Mouse (Mus musculus) Patski (cell line): ENCODE data around the gene Nt5c3b. TPM values are rescaled to one million over a fixed set of nuclear protein-coding genes. Genes with fewer than 3 reads are reported as not detected.

Source experiments
- ATAC-seq: fragments of 100-300 bp; one replicate; pipeline ENCODE4 v1.8.0; 2021
- CTCF ChIA-PET: fragments of 350-600 bp; sonication (Branson Sonifier 250); formaldehyde crosslinking; loops from one replicate; lab custom pipeline; 2022; ENCODE audit warnings: inconsistent platforms; lab: Charles Lee
- POLR2A ChIA-PET: fragments of 350-600 bp; sonication (Branson Sonifier 250); formaldehyde crosslinking; loops from one replicate; lab custom pipeline; 2022; ENCODE audit warnings: antibody characterized with exemption, inconsistent platforms; lab: Charles Lee
- DNase-seq: peaks from one replicate; pipeline ENCODE4 v3.0.0-alpha.2; 2011; ENCODE audit warnings: low read depth, low spot score
- H3K27me3 ChIP-seq: fragments of 371-371 bp; one replicate; pipeline ENCODE4 v1.5.1; 2021
- CTCF ChIP-seq: fragments of 100-300 bp; IDR thresholded peaks from one replicate; pipeline ENCODE4 v1.5.1; 2021
- in situ Hi-C: fragments of 300-500 bp; cut with MboI; formaldehyde crosslinking; loops from 3 replicates; pipeline ENCODE4 v1.11.1; 2018; ENCODE audit warnings: low pct_unique_long_range_greater_than_20kb, mixed read lengths
- polyA plus RNA-seq: library from polyadenylated mRNA; unstranded; gene quantifications from one replicate; pipeline ENCODE4 v1.2.3, GENCODE M21; 2021

Nt5c3b gene
- polyA plus RNA-seq, 1 experiment from 2014 or later = 59.8 TPM

DNA sequence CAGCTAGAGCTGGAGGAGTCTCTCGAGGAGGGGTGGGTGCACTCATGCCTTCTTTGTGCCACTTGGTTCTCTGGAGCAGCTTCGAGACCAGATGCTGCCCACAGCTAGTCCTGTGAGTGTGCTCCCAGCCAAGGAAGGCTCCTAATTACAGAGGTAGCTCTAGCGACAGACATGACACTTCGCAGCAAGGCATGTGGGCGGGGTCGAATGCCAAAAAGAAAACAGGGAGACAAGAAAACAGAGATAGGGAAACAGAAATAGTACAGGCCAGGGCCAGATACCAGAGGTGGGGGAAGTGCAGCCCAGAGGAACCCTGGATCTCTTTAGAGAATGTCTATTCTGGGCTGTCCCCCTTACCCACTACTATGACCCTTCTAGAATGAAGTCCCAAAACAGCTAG lies 39.4 kb downstream of the Nt5c3b start:
- no peak for DNase-seq
- POLR2A ChIA-PET = no interaction called here
- TF ChIP-seq CTCF = no peak
- no peaks in the 10 kb centered on the region for H3K27me3 ChIP-seq
- CTCF ChIA-PET = interaction anchor here (1.2 kb wide), 1 partner anchor 22 kb away, joined by 3 read pairs; no protein-coding TSS in a partner anchor
- no peak for ATAC-seq
- in situ Hi-C loops = no loop called here

GRCm38 (mm10) chr11:100400842-100401241 lies 40.8 kb downstream of the Nt5c3b start:
- TF ChIP-seq CTCF = no peak
- ATAC-seq = no peak
- no peak for DNase-seq
- no peaks in the 10 kb centered on the region for H3K27me3 ChIP-seq
- CTCF ChIA-PET = interaction anchor here (0.7 to 1.3 kb wide), 2 partner anchors 9 to 74 kb away, joined by 3 read pairs; no protein-coding TSS in a partner anchor
- POLR2A ChIA-PET = no interaction called here
- in situ Hi-C loops = no loop called here

DNA sequence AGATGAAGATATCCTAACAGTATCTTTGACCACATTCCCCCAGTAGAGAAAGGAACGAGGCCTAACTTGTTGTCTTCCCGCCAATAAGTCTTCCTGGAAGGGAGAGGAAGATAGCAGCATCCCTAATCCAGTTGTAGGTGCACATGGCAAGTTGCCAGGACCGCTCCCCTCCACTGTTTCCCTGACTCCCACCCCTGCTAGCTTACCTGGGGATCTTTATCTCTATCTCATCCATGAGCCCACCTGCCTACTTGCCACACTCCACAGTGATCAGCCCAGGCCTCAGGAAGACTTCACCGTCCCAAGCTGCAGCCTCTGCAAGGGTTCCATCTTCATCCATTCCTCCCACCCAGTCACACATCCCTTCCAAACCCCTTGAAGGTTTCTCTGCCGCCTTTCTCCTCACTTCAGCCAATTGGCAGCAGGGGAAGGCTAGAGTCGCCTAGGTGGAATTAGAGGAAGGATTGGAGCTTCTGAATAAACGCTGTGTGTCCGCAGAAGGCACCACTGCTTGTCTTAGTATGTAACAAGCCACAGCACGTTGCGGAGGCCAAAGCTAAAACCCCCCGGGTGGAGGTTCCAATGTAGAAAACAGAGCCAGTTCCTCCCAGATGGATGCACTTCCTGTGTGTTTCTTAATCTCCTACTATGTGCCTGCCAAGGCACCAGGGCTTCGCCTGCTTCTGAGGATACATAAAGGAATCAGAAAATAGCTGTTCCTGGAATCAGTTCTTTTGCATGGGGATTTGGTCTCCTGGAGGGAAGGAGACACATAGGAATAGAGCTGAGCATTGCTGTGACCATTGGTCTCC lies 41.7 kb downstream of the Nt5c3b start:
- H3K27me3 ChIP-seq = no peaks in the 10 kb centered on the region
- ChIA-PET CTCF (interaction anchor here (1.3 kb wide), 1 partner anchor 10 kb away, joined by 3 read pairs; no protein-coding TSS in a partner anchor), POLR2A (no interaction called here)
- DNase-seq (no peak), ATAC-seq (no peak)
- no peak for TF ChIP-seq CTCF
- in situ Hi-C loops = no loop called here

DNA sequence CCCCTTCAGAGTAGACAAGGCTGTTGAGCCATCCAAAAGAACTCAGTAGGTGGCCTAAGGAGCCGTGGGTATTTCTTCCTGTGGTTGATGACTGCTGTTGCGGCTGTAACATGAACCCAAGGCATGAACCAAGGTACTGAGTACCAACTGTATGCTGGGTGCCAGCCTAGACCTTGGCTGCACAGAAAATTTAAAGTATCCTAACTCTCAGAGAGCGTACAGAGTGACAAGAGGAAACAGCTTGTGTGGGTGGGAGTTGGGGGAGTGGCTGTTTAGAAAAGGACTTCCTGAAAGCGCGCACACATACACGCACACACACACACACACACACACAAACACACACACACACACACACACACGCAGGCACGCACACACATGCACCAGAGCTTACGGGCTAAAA lies 42.3 kb downstream of the Nt5c3b start:
- H3K27me3 ChIP-seq = no peaks in the 10 kb centered on the region
- no peak for TF ChIP-seq CTCF
- ATAC-seq = no peak
- DNase-seq = no peak
- in situ Hi-C loops = no loop called here
- CTCF ChIA-PET = no interaction called here
- POLR2A ChIA-PET = no interaction called here

DNA sequence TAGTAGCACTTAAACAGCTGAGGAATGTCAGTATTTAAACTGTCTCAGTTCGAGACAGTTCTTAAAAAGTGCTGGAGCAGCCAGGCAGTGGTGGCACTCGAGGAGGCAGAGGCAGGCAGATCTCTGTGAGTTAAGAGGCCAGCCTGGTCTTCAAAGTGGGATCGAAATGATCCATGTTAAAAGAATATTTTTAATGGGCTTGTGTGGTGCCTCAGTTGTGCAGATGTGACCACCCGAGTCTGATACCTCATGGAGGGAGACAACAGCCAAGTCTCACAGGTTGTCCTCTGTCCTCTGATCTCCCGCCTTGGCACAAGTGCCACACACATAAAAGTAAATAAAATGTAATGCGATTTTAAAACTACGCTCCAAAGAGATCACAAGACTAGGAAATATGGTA lies 43.1 kb downstream of the Nt5c3b start:
- ATAC-seq (no peak), DNase-seq (no peak)
- TF ChIP-seq CTCF = no peak
- POLR2A ChIA-PET = interaction anchor here (0.6 to 1.4 kb wide), 2 partner anchors 27 to 126 kb away, joined by 3 read pairs; no protein-coding TSS in a partner anchor
- no peaks in the 10 kb centered on the region for H3K27me3 ChIP-seq
- in situ Hi-C loops = no loop called here
- CTCF ChIA-PET = no interaction called here

GRCm38 (mm10) chr11:100397600-100398389 lies 43.8 kb downstream of the Nt5c3b start, which contains the start of gene Jup:
Gene Jup, minus strand, starts transcription at chr11:100397763.
- no peak for TF ChIP-seq CTCF
- ATAC-seq (peak; percentile 96), DNase-seq (peak; percentile 94)
- ChIA-PET CTCF (interaction anchor here (0.8 to 4.4 kb wide), 5 partner anchors 10 to 41 kb away, joined by 3 to 14 read pairs (median 6); no protein-coding TSS in a partner anchor), POLR2A (interaction anchor here (0.6 to 1.5 kb wide), 5 partner anchors 10 to 127 kb away, joined by 3 to 6 read pairs (median 3); no protein-coding TSS in a partner anchor)
- in situ Hi-C loops = no loop called here
- no peaks in the 10 kb centered on the region for H3K27me3 ChIP-seq

DNA sequence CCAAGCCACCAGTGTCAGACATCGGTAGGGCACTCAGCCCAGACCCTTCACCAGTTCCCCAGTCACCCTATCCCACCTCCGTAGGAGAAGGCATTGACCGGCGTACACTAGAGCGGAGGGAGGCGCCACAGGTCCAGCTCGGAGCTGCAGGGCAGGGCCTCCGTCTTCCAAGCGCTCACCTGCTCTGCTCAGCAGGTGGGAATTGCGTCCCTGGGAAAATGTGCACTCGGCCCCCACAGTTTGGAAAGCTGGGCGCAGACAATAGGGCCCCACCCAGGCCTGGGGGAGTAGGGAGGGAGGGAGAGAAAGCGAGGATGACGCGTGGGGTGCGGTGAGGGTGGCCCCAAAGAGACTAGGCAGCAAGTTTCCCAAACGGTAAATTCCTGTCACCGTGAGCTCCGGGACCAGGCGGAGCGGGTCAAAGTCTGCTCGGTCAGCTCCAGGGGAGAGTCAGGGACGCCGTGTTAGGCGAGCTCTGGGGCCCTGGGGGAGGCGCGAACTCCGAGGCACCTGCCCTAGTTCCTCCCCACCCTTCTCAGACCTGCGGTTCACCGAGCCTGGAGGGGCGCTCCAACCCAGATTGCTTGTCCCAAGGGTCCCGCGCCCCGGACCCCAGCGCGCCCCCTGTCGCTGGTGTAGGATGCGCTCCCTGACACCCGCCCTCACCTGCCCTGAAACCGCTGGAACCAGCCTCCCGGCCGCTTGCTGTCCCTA lies 44.6 kb downstream of the Nt5c3b start:
- no peak for TF ChIP-seq CTCF
- DNase-seq (no peak), ATAC-seq (no peak)
- CTCF ChIA-PET = interaction anchor here (0.8 to 4.4 kb wide), 7 partner anchors 10 to 40 kb away, joined by 3 to 14 read pairs (median 3); partner anchors contain the start of gene P3h4
- no peaks in the 10 kb centered on the region for H3K27me3 ChIP-seq
- in situ Hi-C loops = no loop called here
- POLR2A ChIA-PET = interaction anchor here (0.9 to 1.5 kb wide), 5 partner anchors 17 to 128 kb away, joined by 3 to 6 read pairs (median 3); no protein-coding TSS in a partner anchor

- peak; percentile 19 for ATAC-seq
These were observed 45.6 kb downstream of the Nt5c3b start for GRCm38 (mm10) chr11:100395861-100396631.

GRCm38 (mm10) chr11:100395200-100395599 lies 46.4 kb downstream of the Nt5c3b start:
- POLR2A ChIA-PET = interaction anchor here (0.6 to 0.7 kb wide), 2 partner anchors 34 to 39 kb away, joined by 3 read pairs; no protein-coding TSS in a partner anchor
- CTCF ChIA-PET = interaction anchor here (1.2 to 4.4 kb wide), 2 partner anchors 9 to 31 kb away, joined by 3 to 14 read pairs; no protein-coding TSS in a partner anchor
- DNase-seq (no peak), ATAC-seq (peak; percentile 29)
- in situ Hi-C loops = no loop called here
- no peaks in the 10 kb centered on the region for H3K27me3 ChIP-seq
- no peak for TF ChIP-seq CTCF

More at GRCm38 (mm10) chr11:100395861-100396631, 45.6 kb downstream of the Nt5c3b start:
- H3K27me3 ChIP-seq = no peaks in the 10 kb centered on the region
- no peak for DNase-seq
- ChIA-PET CTCF (interaction anchor here (1.2 to 4.4 kb wide), 5 partner anchors 8 to 32 kb away, joined by 3 to 14 read pairs (median 3); partner anchors contain the start of gene P3h4), POLR2A (interaction anchor here (0.9 to 1.5 kb wide), 2 partner anchors 18 to 119 kb away, joined by 3 to 6 read pairs; no protein-coding TSS in a partner anchor)
- in situ Hi-C loops = no loop called here
- no peak for TF ChIP-seq CTCF
